Mouse (Mus musculus): ENCODE measurements around the gene Tas2r137. TPM values are rescaled to one million over a fixed set of nuclear protein-coding genes. Genes with fewer than 3 reads are reported as not detected.

Tas2r137 gene
- total RNA-seq, 1 experiment: 0.85 TPM

DNA sequence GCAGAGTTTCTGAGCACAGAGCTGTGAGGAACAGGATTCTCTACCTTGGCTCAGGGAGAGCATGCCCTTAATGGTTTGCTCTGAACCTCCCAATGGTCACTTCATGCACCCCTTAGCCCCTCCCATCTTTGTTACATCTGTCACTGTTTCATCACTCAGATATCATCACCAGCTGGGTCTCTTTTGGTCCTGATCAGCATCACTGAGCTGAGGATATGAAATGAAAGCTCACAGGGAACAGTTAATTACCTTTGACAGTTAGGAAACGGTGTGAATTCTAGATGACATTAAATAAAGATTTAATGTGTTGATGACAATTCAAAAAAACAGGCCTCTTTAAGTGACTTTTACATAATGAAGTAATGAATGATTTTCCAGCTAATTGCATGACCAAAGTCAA is 28.4 kb downstream of the Tas2r137 start, which contains the start of gene Prss37:
TSS of gene Prss37 (minus strand) at position 101 of the 400 bp plus-strand sequence.
- H3K36me3 ChIP-seq (ENCODE audit: control insufficient read depth, insufficient read depth, low read length, poor library complexity, severe bottlenecking): no peaks in the 10 kb centered on the region
- in situ Hi-C loops (cut with MboI; ENCODE audit: low sequenced_read_pairs in 2 of 2, unreplicated experiment in 2 of 2): no loop called here

More for the DNA sequence above, 28.4 kb downstream of the Tas2r137 start, which contains the start of gene Prss37:
- Histone ChIP-seq H3K27ac (ENCODE audit: insufficient read depth, low read depth, low read length, poor library complexity, severe bottlenecking) (no peak within 1 kb of the TSS), H3K4me1 (ENCODE audit: control insufficient read depth in 2 of 2, insufficient read depth in 2 of 2, low read length in 2 of 2, poor library complexity in 1 of 2) (no peaks in the 10 kb centered on the region), H3K4me3 (ENCODE audit: insufficient read depth in 1 of 2, low read depth in 1 of 2, low read length in 2 of 2, poor library complexity in 1 of 2, severe bottlenecking in 1 of 2) (no peak within 1 kb of the TSS), H3K9me3 (ENCODE audit: control insufficient read depth, insufficient read depth, low read depth, low read length) (no peaks in the 10 kb centered on the region), H3K9ac (ENCODE audit: insufficient read depth, low read depth, low read length, poor library complexity, severe bottlenecking) (no peak within 1 kb of the TSS)
- no peak for TF ChIP-seq ZNF384 (IDR thresholded peaks at IDR 0.05; ENCODE audit: low read depth, low read length)
- no peak for TF ChIP-seq HCFC1 (IDR thresholded peaks at IDR 0.05; ENCODE audit: borderline replicate concordance, insufficient read depth, low read length)
- TF ChIP-seq CHD2 (IDR thresholded peaks at IDR 0.05; ENCODE audit: low read depth, low read length): no peak
- no peak for TF ChIP-seq ZC3H11A (IDR thresholded peaks at IDR 0.05; ENCODE audit: borderline replicate concordance, low read depth, low read length)
- no peak for TF ChIP-seq MAFK (IDR thresholded peaks at IDR 0.05; ENCODE audit: insufficient read depth, low read depth, low read length)
- DNase-seq (ENCODE audit: low read depth, low spot score): no peak

Other genes with a start within 250 kb of the Tas2r137 start
- 39.2 and 51.1 TPM in 2 replicates for gene Agk, start 166.1 kb upstream of the Tas2r137 start, total RNA-seq (2012; rRNA removed)
- 4.1 and 5.8 TPM in 2 replicates for gene E330009J07Rik, start 55.1 kb upstream of the Tas2r137 start, total RNA-seq (2012; rRNA removed)
- not detected in 2 replicates for gene Wee2, start 52.1 kb upstream of the Tas2r137 start, total RNA-seq (2012; rRNA removed)
- 96.9 and 112 TPM in 2 replicates for gene Ssbp1, start 19.9 kb upstream of the Tas2r137 start, total RNA-seq (2012; rRNA removed)
- gene Tas2r108, start 2.3 kb downstream of the Tas2r137 start, total RNA-seq (2012; rRNA removed): 0.67 and 1.1 TPM in 2 replicates
- not detected in 2 replicates for gene Prss37, start 28.3 kb downstream of the Tas2r137 start, total RNA-seq (2012; rRNA removed)
- gene Olfr461, start 63.8 kb downstream of the Tas2r137 start, total RNA-seq (2012; rRNA removed): 0.11 TPM in 1 of 2 replicates, not detected in the other
- not detected in 2 replicates for gene Olfr460, start 78.3 kb downstream of the Tas2r137 start, total RNA-seq (2012; rRNA removed)
- not detected in 2 replicates for gene Clec5a, start 94.6 kb downstream of the Tas2r137 start, total RNA-seq (2012; rRNA removed)
- not detected in 2 replicates for gene Tas2r138, start 122.1 kb downstream of the Tas2r137 start, total RNA-seq (2012; rRNA removed)
- 0.22 TPM in 1 of 2 replicates, not detected in the other for gene Mgam, start 137.6 kb downstream of the Tas2r137 start, total RNA-seq (2012; rRNA removed)